Mouse (Mus musculus) small intestine, adult 2 months (tissue): Measurements from ENCODE around the gene Pip5k1c.

Experiments used
- CTCF ChIP-seq: fragments of 200-500 bp; IDR thresholded peaks from 2 replicates; pipeline ENCODE4 v1.5.1; 2012; ENCODE audit warnings: low read depth, mild to moderate bottlenecking, control low read depth, inconsistent platforms, low read length, moderate library complexity, mixed read lengths; ENCODE audit not compliant: insufficient replicate concordance, insufficient read length; ENCODE audit errors: extremely low read depth
- POLR2A ChIP-seq: fragments of 200-500 bp; IDR thresholded peaks from 2 replicates; pipeline ENCODE4 v1.6.1; 2012; ENCODE audit warnings: low read depth, mild to moderate bottlenecking, control low read depth, inconsistent platforms, low read length, moderate library complexity

- TF ChIP-seq POLR2A (no peak; the same call in 1 of the 2 replicates), CTCF (no peak)
Measured at GRCm38 (mm10) chr10:81356991-81357844, 64.5 kb downstream of the Pip5k1c start, which contains the start of gene Mfsd12.
